Comparison of ENCODE assay signal across 9 mouse cellular contexts in genomic region chr16:17510143-17510542, GRCm38 (mm10). TPM values are rescaled to one million over a fixed set of nuclear protein-coding genes. Genes with fewer than 3 reads are reported as not detected.
A peak's percentile ranks its signal among the peaks of the same experiment; 100 is the strongest.
DNase-seq lines count a peak whose midpoint lies in the region; ATAC-seq and TF ChIP-seq lines count a peak whose summit lies in the region.
"Had no signal": no experiment of that assay in that cellular context is flagged by ENCODE, and none has a peak within 500 bp of the region (broad histone marks: within the 10 kb centered on the region; RNA-seq: fewer than 3 reads in every experiment).

No protein-coding gene starts in this region.

- H3K4me1 ChIP-seq in heart, embryonic 15.5 days (replicated peaks), result peaks cover 16% of the 10 kb centered on the region
- peaks cover 3% of the 10 kb centered on the region for H3K4me1 ChIP-seq in heart, adult 2 months (ENCODE audit: control insufficient read depth, insufficient read depth, low read length)
- H3K4me1 ChIP-seq in hindbrain, embryonic 12.5 days, result peaks cover 13% of the 10 kb centered on the region
- peaks cover 10% of the 10 kb centered on the region for H3K4me1 ChIP-seq in midbrain, embryonic 11.5 days (ENCODE audit: control insufficient read depth, insufficient read depth, low read length)

- H3K27ac ChIP-seq in heart, embryonic 15.5 days, result no peak overlapping the region
- H3K27ac ChIP-seq in heart, adult 2 months, result no peak overlapping the region
- H3K27ac ChIP-seq in hindbrain, embryonic 12.5 days, result no peak overlapping the region
- no peak overlapping the region for H3K27ac ChIP-seq in midbrain, embryonic 11.5 days (ENCODE audit: low read depth, low read length)

- intact Hi-C loops in heart, adult 2 months (cut with DNase I), result no loop called here

- no peaks in the 10 kb centered on the region for H3K79me2 ChIP-seq in heart, adult 2 months (replicated peaks; ENCODE audit: control insufficient read depth, insufficient read depth, low read length)

- no peaks in the 10 kb centered on the region for H3K9me3 ChIP-seq in heart, embryonic 15.5 days (replicated peaks)
- H3K9me3 ChIP-seq in hindbrain, embryonic 12.5 days (replicated peaks), result no peaks in the 10 kb centered on the region
- no peaks in the 10 kb centered on the region for H3K9me3 ChIP-seq in midbrain, embryonic 11.5 days (ENCODE audit: control insufficient read depth, low read length)

- H3K4me3 ChIP-seq in heart, embryonic 15.5 days, result peak overlapping the region; percentile 74; the same call in 1 of the 2 replicates
- no peak overlapping the region for H3K4me3 ChIP-seq in heart, adult 2 months
- H3K4me3 ChIP-seq in hindbrain, embryonic 12.5 days, result peak overlapping the region; percentile 69
- no peak overlapping the region for H3K4me3 ChIP-seq in midbrain, embryonic 11.5 days (ENCODE audit: low read depth, low read length)

- H3K27me3 ChIP-seq in heart, embryonic 15.5 days, result no peaks in the 10 kb centered on the region
- no peaks in the 10 kb centered on the region for H3K27me3 ChIP-seq in heart, adult 2 months (ENCODE audit: control insufficient read depth, insufficient read depth, low read length)
- no peaks in the 10 kb centered on the region for H3K27me3 ChIP-seq in hindbrain, embryonic 12.5 days
- H3K27me3 ChIP-seq in midbrain, embryonic 11.5 days (ENCODE audit: control insufficient read depth, insufficient read depth, low read length), result no peaks in the 10 kb centered on the region

- no peak for TF ChIP-seq EP300 in heart, adult 2 months (IDR thresholded peaks at IDR 0.05; ENCODE audit: insufficient read depth, low read depth, low read length)

- ATAC-seq in heart, embryonic 15.5 days (replicated peaks; ENCODE audit: insufficient number of reproducible peaks, insufficient read depth, low FRiP score, low read depth), result no peak
- no peak for ATAC-seq in hindbrain, embryonic 12.5 days (ENCODE audit: low FRiP score)
- no peak for ATAC-seq in midbrain, embryonic 11.5 days (ENCODE audit: low FRiP score)
- ATAC-seq in cerebellum, adult (ENCODE audit: insufficient number of reproducible peaks, low FRiP score, low TSS enrichment), result no peak
- ATAC-seq in granulocyte monocyte progenitor cell, adult 5-6 weeks (replicated peaks; ENCODE audit: poor library complexity, severe bottlenecking), result no peak
- no peak for ATAC-seq in megakaryocyte-erythroid progenitor cell, adult 5-6 weeks (replicated peaks; ENCODE audit: low FRiP score, low TSS enrichment, poor library complexity, severe bottlenecking)

- TF ChIP-seq POLR2A in heart, adult 2 months (IDR thresholded peaks at IDR 0.05; ENCODE audit: insufficient read depth, low read depth, low read length), result no peak

- WGBS in heart, embryonic 15.5 days, result 96% methylated on average over 2 of the region's 2 CpGs
- 100% methylated on average over 2 of the region's 2 CpGs for WGBS in heart, adult 2 months
- WGBS in hindbrain, embryonic 12.5 days, result 98% methylated on average over 2 of the region's 2 CpGs
- WGBS in midbrain, embryonic 11.5 days, result 100% methylated on average over 2 of the region's 2 CpGs

- no peak for TF ChIP-seq CTCF in heart, adult 2 months (IDR thresholded peaks at IDR 0.05)

- peaks cover 25% of the 10 kb centered on the region for H3K36me3 ChIP-seq in heart, embryonic 15.5 days
- no peaks in the 10 kb centered on the region for H3K36me3 ChIP-seq in heart, adult 2 months (ENCODE audit: control insufficient read depth, insufficient read depth, low read length)
- H3K36me3 ChIP-seq in hindbrain, embryonic 12.5 days, result peaks cover 28% of the 10 kb centered on the region
- H3K36me3 ChIP-seq in midbrain, embryonic 11.5 days (ENCODE audit: control insufficient read depth, insufficient read depth, low read length), result peaks cover 4% of the 10 kb centered on the region; the same call in 1 of the 2 replicates

- H3K4me2 ChIP-seq in heart, embryonic 15.5 days, result peak overlapping the region; percentile 67
- peak overlapping the region; percentile 82 for H3K4me2 ChIP-seq in hindbrain, embryonic 12.5 days (replicated peaks)
- peak overlapping the region; percentile 78 for H3K4me2 ChIP-seq in midbrain, embryonic 11.5 days

- DNase-seq in heart, adult 2 months, result no peak
- peak; percentile 64 for DNase-seq in NIH3T3 (ENCODE audit: low read depth)
- DNase-seq in midbrain, embryonic 11.5 days (ENCODE audit: low spot score, missing footprints), result no peak
- DNase-seq: adrenal gland, postnatal 36 days had no signal

- H3K9ac ChIP-seq in heart, embryonic 15.5 days, result no peak overlapping the region
- H3K9ac ChIP-seq in heart, adult 2 months (ENCODE audit: low read depth, low read length), result no peak overlapping the region
- H3K9ac ChIP-seq in hindbrain, embryonic 12.5 days, result no peak overlapping the region
- peak overlapping the region; percentile 3; the same call in 1 of the 2 replicates for H3K9ac ChIP-seq in midbrain, embryonic 11.5 days (ENCODE audit: low read length)

RNA-seq across cellular contexts. Expression of gene Lztr1, which starts 1.7 kb away (rescaled TPM):
- 45.6 and 60.6 TPM in 2 replicates for polyA plus RNA-seq in heart, embryonic 15.5 days (2015; fragmentation: Nextera tagmentation; extraction: Ambion mirVana)
- total RNA-seq in heart, adult 2 months (2021), result 10 to 100 TPM; 24.3 to 28.5 TPM
- 98.0 and 104 TPM in 2 replicates for polyA plus RNA-seq in heart, adult 2 months (2012; rRNA removed)
- 113 and 121 TPM in 2 replicates for polyA plus RNA-seq in hindbrain, embryonic 12.5 days (2016; fragmentation: Nextera tagmentation; extraction: Ambion mirVana)
- polyA plus RNA-seq in midbrain, embryonic 11.5 days (2014; fragmentation: Nextera tagmentation; extraction: Ambion mirVana), result 70.5 and 77.2 TPM in 2 replicates
- total RNA-seq in granulocyte monocyte progenitor cell, adult 5-6 weeks (2014; fragmentation: Nextera tagmentation), result 35.0 and 51.1 TPM in 2 replicates
- total RNA-seq in granulocyte monocyte progenitor cell, adult 5-6 weeks (2017), result 47.1 and 73.7 TPM in 2 replicates
- total RNA-seq in megakaryocyte-erythroid progenitor cell, adult 5-6 weeks (2014; fragmentation: Nextera tagmentation), result 71.8 and 72.1 TPM in 2 replicates
- total RNA-seq in megakaryocyte-erythroid progenitor cell, adult 5-6 weeks (2017), result 50.4 and 55.4 TPM in 2 replicates

RNA-seq across cellular contexts. Expression of gene Aifm3, which starts 20.7 kb away (rescaled TPM):
- polyA plus RNA-seq in heart, embryonic 15.5 days (2015; fragmentation: Nextera tagmentation; extraction: Ambion mirVana), result 0.91 and 1.6 TPM in 2 replicates
- under 1 TPM in 1 of 2 experiments, not detected in 1; 0.14 TPM for total RNA-seq in heart, adult 2 months (2021)
- 0.08 and 0.09 TPM in 2 replicates for polyA plus RNA-seq in heart, adult 2 months (2012; rRNA removed)
- polyA plus RNA-seq in hindbrain, embryonic 12.5 days (2016; fragmentation: Nextera tagmentation; extraction: Ambion mirVana), result 3.0 and 4.5 TPM in 2 replicates
- 1.4 and 3.0 TPM in 2 replicates for polyA plus RNA-seq in midbrain, embryonic 11.5 days (2014; fragmentation: Nextera tagmentation; extraction: Ambion mirVana)
- total RNA-seq in granulocyte monocyte progenitor cell, adult 5-6 weeks (2014; fragmentation: Nextera tagmentation), result not detected in 2 replicates
- not detected in 2 replicates for total RNA-seq in granulocyte monocyte progenitor cell, adult 5-6 weeks (2017)
- 0.42 TPM in 1 of 2 replicates, not detected in the other for total RNA-seq in megakaryocyte-erythroid progenitor cell, adult 5-6 weeks (2014; fragmentation: Nextera tagmentation)
- not detected in 2 replicates for total RNA-seq in megakaryocyte-erythroid progenitor cell, adult 5-6 weeks (2017)

RNA-seq across cellular contexts. Expression of gene Thap7, which starts 20.8 kb away (rescaled TPM):
- 29.5 and 38.7 TPM in 2 replicates for polyA plus RNA-seq in heart, embryonic 15.5 days (2015; fragmentation: Nextera tagmentation; extraction: Ambion mirVana)
- total RNA-seq in heart, adult 2 months (2021), result 10 to 100 TPM; 13.3 to 16.0 TPM
- polyA plus RNA-seq in heart, adult 2 months (2012; rRNA removed), result 32.2 and 32.3 TPM in 2 replicates
- 57.7 and 66.5 TPM in 2 replicates for polyA plus RNA-seq in hindbrain, embryonic 12.5 days (2016; fragmentation: Nextera tagmentation; extraction: Ambion mirVana)
- 46.7 and 47.1 TPM in 2 replicates for polyA plus RNA-seq in midbrain, embryonic 11.5 days (2014; fragmentation: Nextera tagmentation; extraction: Ambion mirVana)
- total RNA-seq in granulocyte monocyte progenitor cell, adult 5-6 weeks (2014; fragmentation: Nextera tagmentation), result 18.4 and 24.8 TPM in 2 replicates
- total RNA-seq in granulocyte monocyte progenitor cell, adult 5-6 weeks (2017), result 32.1 and 43.8 TPM in 2 replicates
- 18.2 and 27.1 TPM in 2 replicates for total RNA-seq in megakaryocyte-erythroid progenitor cell, adult 5-6 weeks (2014; fragmentation: Nextera tagmentation)
- 23.3 and 45.1 TPM in 2 replicates for total RNA-seq in megakaryocyte-erythroid progenitor cell, adult 5-6 weeks (2017)

RNA-seq across cellular contexts. Expression of gene Lrrc74b, which starts 50.9 kb away (rescaled TPM):
- 0.19 and 0.36 TPM in 2 replicates for polyA plus RNA-seq in heart, embryonic 15.5 days (2015; fragmentation: Nextera tagmentation; extraction: Ambion mirVana)
- total RNA-seq in heart, adult 2 months (2021), result not detected
- polyA plus RNA-seq in heart, adult 2 months (2012; rRNA removed), result 0.12 and 0.61 TPM in 2 replicates
- 1.1 and 1.3 TPM in 2 replicates for polyA plus RNA-seq in hindbrain, embryonic 12.5 days (2016; fragmentation: Nextera tagmentation; extraction: Ambion mirVana)
- polyA plus RNA-seq in midbrain, embryonic 11.5 days (2014; fragmentation: Nextera tagmentation; extraction: Ambion mirVana), result 0.14 and 0.23 TPM in 2 replicates
- total RNA-seq in granulocyte monocyte progenitor cell, adult 5-6 weeks (2014; fragmentation: Nextera tagmentation), result not detected in 2 replicates
- not detected in 2 replicates for total RNA-seq in granulocyte monocyte progenitor cell, adult 5-6 weeks (2017)
- not detected in 2 replicates for total RNA-seq in megakaryocyte-erythroid progenitor cell, adult 5-6 weeks (2014; fragmentation: Nextera tagmentation)
- total RNA-seq in megakaryocyte-erythroid progenitor cell, adult 5-6 weeks (2017), result 0.05 TPM in 1 of 2 replicates, not detected in the other
- total RNA-seq: adrenal gland, postnatal 36 days had no signal

RNA-seq across cellular contexts. Expression of gene P2rx6, which starts 51.5 kb away (rescaled TPM):
- 0.60 and 0.80 TPM in 2 replicates for polyA plus RNA-seq in heart, embryonic 15.5 days (2015; fragmentation: Nextera tagmentation; extraction: Ambion mirVana)
- total RNA-seq in heart, adult 2 months (2021), result under 1 TPM; 0.78 to 0.89 TPM
- 2.9 and 3.7 TPM in 2 replicates for polyA plus RNA-seq in heart, adult 2 months (2012; rRNA removed)
- 1.8 and 2.2 TPM in 2 replicates for polyA plus RNA-seq in hindbrain, embryonic 12.5 days (2016; fragmentation: Nextera tagmentation; extraction: Ambion mirVana)
- 0.41 and 0.86 TPM in 2 replicates for polyA plus RNA-seq in midbrain, embryonic 11.5 days (2014; fragmentation: Nextera tagmentation; extraction: Ambion mirVana)
- not detected in 2 replicates for total RNA-seq in granulocyte monocyte progenitor cell, adult 5-6 weeks (2014; fragmentation: Nextera tagmentation)
- total RNA-seq in granulocyte monocyte progenitor cell, adult 5-6 weeks (2017), result not detected in 2 replicates
- total RNA-seq in megakaryocyte-erythroid progenitor cell, adult 5-6 weeks (2014; fragmentation: Nextera tagmentation), result not detected in 2 replicates
- total RNA-seq in megakaryocyte-erythroid progenitor cell, adult 5-6 weeks (2017), result not detected in 2 replicates

Comparison
In these comparisons a context has a peak if more than half of its experiments do, and no peak if none do; other contexts are left out.
1. H3K4me3 ChIP-seq: peak in heart, embryonic 15.5 days (single experiment) and hindbrain, embryonic 12.5 days (single experiment); none in heart, adult 2 months (single experiment) and midbrain, embryonic 11.5 days (single experiment).
2. Peak in every context shown above with its lines, with median percentiles within 50 percentile points of each other: H3K4me2 ChIP-seq.